Mouse (Mus musculus) CD4-positive helper T cell, adult 2 months (primary cell): ENCODE data around the gene Iqcf5.
A peak's percentile ranks its signal among the peaks of the same experiment; 100 is the strongest.

Experiments used
- DNase-seq: peaks from one replicate; pipeline ENCODE4 v3.0.0-alpha.2; 2012; ENCODE audit warnings: low read depth, missing footprints, low spot score

Iqcf5 gene

DNA sequence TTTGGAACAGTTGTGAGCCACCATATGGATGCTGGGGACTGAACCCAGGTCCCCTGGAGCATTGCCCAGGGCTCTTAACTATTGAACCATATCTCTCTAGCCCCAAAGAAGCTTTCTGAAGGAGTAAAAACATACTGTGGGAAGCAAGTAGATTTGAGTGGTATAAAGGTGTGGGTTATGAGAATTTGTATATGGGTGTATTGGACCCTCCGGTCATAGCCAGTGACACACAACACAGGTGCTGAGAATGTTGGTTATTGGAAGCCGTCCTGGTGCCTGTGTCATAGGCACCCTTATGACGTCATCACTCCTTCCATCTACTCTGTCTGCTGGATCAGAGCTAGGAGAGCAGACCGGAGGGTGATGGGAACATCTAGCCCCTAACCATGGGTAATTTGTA, at the start of gene Iqcf5:
Gene Iqcf5 (plus strand): TSS at position 301 of the 400 bp plus-strand sequence.
- DNase-seq: no peak

DNA sequence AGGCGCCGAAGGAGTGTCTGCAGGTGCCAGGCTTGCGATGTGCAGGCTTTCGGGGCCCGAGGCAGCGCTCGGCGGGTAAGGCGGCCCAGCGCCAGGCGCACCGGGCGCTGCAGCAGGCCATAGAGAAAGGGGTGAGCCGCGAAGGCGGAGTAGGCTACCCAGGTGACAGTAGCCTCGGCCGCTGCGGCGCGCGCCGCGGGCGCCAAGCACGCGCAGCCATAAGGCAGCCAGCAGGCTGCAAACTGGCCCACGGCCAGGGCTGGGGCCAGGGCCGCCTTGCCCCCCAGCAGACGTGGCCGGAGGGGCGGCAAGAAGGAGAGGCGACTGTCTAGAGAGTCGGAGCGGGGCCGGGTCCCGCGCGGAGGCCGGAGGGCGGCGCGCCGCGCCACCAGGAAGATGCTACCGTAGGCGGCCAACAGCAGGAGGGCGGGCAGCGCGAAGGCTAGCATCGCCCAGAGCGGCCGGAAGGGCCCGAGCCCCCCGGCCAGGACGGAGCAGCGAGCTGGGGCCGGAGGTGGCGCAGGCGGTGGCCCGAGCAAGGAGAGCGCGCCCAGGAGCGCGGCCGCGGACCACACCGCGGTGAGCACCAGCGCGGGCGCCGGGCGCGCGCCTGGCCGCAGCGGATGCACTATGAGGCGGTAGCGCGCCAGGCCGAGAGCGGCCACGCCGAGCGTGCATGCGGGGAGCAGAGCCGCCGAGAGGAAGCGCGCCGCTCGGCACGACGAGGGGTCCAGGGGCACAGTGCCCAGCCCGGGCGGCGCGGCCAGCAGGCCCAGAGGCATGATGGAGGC, 49.4 kb upstream of the Iqcf5 start:
- DNase-seq: peak; percentile 57

DNA sequence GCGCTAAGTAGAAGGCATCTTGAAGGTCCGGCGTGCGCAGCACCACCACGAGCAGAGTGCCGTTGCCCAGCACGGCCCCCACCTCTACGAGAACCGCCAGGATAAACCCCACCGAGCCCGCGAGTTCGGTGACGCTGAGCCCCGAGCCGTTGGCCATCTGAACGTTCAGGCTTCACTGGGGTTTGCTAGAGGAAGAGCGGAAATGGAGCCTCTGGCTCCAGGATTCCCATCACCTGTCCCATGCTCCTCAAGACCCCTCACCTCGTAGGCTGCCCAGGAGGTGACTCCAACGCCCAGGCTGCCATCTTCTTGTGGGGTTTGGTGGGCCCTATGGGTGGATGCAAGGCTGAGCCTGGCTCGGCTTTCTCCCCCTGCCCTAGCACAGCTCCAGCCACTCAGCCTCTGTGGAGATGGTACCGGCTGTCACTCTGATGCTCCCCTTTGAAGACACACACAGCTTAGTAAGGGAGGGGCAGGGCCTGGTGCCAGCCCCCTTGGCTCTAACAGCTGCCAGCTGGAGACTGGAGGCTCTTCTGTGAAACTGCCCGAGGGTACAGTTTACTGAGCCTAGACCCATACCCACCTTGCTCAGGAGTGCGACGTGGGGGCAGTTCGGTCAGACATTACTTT, 48.7 kb upstream of the Iqcf5 start, which contains the start of gene Gpr62:
Gene Gpr62 (minus strand): TSS at position 368 of the 630 bp plus-strand sequence.
- DNase-seq: no peak

DNA sequence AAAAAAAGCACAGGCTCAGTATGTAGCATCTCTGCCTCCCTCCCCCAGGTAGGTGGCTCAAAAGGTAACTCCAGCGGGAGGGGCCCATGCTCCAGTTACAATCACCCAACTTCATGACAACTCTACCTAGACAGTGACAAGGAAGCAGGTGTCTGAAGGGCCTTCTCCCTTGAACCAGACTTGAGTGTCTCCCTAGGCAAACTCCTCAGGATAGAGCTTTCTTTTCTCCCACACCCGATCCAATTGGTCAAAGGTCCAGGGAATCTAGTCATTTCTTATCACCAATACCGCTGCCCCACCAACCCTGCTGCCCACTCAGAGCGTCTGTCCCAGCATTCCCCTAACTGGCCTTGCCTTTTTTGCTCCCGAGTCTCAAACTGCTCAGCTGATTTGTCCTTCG, 47.7 kb upstream of the Iqcf5 start:
- DNase-seq: no peak

DNA sequence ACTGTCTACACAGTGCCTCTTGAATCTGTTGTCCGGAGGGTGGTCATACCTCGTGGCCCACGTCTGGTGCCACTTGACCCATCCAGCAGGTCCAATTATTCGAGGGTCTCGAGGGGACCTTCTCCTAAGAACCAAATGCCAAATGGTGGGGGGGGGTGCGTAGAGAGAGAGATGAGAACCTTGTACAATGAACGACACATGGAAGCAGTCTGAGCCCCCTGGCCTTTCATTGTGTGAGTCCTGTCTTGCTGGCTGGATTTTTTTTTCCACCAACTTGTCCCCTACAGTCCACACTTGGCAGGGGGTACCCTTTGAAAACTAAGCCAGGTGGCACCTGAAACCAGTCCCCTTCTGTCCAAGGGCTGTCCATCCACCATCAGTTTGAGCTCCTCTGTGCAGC, 46.6 kb upstream of the Iqcf5 start:
- DNase-seq: no peak

DNA sequence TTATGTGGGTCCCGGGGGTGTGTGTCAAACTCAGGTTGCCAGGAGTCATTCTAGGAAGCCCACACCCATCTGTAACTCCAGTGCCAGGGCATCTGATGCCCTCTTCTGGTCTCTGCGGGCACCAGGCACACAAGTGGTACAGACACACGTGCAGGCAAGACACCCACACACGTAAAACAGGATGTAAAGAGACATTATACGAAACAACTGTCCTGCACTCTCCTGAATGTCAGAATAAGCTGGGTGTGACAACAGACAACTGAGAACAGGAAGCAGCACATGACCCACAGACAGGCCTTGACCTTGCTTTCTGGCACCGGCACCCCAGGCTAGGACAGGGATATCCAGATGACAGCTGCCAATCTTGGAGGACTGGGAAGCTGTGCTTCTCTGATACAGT, 45.1 kb upstream of the Iqcf5 start:
- peak; percentile 51 for DNase-seq

DNA sequence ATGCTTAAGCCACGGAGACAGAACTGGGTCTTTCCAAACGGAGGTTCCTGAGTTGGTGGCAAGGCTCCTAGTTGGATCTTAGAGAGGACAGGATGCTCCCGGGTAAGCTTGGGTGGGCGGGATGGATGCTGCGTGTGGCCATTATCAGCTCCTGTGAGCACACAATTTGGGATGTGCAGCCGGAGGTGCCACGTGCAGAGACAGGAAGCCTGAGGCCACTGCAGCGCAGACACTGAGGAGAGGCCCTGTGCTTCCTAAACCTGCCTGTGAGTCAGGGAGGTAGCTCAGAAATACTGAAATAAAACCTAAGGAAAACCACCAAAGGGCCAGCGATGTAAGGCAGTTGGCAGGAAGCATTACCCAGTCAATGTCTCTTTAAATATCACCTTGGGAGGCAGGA, 44.6 kb upstream of the Iqcf5 start:
- DNase-seq: no peak

DNA sequence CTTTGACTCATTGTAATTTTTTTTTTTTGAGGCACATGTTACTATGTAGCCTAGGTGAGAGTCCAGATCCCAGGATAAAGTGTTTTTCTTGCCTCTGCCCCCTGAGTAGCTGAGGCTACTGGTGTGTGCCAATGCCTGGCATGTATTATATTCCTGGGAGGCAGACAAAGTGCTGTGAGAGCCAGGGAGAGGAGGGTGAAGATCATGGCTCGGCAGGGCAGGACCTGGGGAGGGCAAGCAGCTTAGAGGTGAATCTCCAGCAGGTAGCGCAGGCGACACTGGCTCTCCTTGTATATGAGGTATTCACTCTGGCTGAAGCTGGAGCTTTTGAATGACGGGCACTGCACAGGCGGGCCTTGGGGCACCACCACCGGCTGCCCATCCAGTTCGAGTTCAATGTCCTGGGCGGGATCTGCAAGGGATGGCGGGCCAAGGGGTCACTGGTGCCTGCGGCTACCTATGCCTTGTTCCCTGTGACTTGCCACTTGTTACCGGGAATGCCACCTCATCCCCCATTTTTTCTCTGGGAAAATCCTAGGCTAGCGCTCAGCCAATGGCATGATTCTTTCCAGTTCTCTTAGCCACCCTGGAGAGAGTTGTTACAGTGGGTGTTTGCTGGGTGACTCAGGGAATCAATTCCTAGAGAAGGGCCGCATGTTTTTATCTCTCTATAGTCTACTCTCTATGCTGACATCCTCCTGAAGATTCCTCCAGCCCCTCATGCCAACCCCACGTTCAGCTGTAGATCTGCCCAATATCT, 43.2 kb upstream of the Iqcf5 start:
- no peak for DNase-seq

DNA sequence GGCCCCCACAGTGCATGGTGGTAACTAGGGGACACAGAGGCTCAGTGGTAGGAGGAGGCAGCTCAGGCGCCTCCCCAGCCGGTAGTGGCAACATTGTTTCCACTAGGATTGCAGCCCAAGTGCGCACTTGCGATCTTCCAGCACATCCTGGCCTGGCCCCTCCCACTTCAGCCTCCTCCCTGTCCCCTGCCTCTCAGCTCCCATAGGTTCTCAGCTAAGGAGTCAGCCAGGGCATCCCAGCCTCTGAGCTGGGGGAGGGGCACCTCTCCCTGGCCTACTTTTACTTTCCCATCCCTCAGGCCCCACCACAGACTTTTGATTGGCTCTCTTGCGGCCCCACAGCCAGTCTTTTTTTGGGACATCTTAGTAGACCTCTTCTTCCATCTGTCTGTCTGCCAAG, 42.5 kb upstream of the Iqcf5 start:
- DNase-seq: no peak

DNA sequence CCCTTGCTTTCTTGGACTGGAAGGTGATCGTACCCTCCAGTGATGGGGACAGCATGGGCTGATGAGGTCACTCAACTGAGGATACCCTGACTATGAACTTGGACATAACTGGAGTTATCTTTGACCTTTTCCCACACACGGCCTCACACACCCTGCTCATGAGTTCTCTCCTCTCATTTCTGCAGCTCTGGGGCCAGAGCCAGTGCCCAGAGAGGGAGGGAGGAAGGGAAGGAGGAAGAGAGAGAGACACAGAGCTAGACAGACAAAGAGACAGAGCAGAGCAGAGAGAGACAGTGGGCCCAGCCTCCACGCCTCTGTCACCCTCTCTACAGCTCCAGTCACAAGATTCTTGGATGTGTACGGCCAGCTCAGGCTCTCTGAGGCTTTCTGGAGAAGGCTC, 42.1 kb upstream of the Iqcf5 start:
- DNase-seq: no peak

DNA sequence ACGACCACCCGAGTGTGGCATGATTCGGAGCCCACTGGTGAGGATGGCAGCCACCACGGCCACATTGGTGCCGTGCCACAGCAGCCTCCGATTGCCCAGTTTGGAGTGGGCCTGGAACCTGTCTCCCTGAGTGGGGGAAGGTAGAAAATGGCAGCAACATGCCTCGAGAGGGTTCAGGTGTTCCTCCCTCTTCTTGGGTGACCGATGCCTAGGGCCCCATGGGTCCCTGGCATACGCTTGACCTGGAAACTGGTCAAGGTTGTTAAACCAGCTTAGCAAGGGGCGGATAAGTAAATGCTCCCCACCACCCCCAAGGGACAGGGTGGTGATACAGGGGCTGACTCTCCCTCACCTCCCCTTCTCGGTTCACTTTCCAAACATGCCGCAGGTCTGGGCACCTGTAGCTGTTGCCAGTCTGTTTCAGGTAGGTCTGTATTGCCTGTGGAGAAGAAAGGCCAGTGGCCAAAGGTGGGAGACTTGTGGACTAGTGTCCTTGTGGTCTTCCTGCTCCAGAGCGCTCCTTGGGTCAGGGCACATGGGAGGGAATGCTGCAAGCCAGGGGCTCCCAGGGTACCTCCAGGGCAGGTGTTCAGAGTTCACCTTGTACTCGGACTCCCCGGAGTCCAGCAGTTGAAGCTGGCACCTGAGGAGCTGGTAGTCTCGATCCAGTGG, 41.2 kb upstream of the Iqcf5 start:
- no peak for DNase-seq

DNA sequence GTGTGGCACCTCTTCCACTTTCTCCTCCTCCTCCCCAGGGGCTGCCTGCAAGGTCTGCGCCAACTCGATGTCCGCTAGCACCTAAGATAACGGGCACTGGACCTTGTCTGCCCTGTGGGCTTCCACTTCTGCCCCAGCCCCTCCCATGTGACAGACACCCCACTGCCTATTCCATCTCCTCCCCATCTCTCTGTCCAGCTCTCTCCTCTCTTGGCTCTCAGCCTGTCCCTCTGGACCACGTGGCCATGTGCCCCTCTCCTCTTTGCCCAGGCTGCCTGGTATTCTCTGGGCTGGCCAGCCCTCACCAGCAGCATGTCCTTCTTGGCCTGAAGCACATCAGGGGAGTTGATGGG, 40.6 kb upstream of the Iqcf5 start:
- DNase-seq: no peak

DNA sequence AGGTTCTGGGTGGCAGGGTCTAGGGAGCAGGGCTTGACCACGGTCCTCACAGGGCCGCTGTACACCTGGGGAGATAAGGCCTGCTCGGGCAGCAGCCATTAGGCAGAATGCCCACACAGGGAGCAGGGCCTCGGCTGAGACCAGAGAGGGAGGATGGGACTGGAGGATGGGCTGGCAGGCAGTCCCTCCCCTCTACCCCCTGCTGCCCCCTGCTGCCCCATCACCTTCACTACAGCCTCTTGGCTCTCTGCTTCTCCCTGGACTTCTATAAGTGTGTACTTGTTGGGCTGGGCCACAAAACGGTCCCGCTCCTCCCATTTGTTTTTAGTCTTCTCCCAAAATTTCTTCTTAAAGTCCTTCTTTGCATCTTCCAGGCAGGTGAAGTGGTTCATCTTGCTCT, 39.9 kb upstream of the Iqcf5 start:
- peak; percentile 71 for DNase-seq

DNA sequence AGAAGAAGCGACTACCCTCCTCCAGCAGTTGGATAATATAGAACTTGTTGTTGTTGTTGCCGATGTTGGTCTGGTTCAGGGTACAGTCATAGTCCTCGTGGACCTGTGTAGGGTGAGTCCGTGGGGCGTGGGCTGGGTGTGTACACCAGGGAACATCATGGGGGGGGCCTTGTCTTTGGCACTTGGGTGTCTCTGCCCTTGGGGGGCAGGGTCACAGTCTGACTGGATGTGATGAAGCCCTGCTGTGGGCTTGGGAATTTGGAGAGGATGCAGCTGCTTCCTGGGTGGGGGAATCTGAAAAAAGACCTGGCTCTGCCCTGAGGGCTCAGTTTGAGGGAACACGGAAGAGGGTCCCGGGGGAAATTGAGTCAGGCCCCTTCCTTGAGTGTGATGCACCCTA, 39.3 kb upstream of the Iqcf5 start:
- DNase-seq: peak; percentile 15

DNA sequence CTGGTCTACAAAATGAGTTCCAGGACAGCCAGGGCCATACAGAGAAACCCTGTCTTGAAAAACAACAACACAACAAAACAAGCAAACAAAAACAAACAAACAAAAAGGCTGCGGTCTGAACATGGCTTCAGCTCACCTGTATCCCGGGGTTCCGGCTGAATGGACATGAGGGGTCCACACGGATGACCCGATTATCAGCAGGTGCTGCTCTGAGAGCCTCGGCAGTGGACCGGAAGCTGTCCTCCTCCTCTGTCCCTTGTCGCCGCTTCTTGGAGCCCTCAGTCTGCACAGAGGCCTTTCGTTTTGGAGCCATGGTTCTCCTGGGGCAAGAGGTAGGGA, 38.7 kb upstream of the Iqcf5 start, which contains the start of gene Rrp9:
Gene Rrp9 (plus strand): TSS at position 301 of the 339 bp plus-strand sequence.
- DNase-seq: no peak

DNA sequence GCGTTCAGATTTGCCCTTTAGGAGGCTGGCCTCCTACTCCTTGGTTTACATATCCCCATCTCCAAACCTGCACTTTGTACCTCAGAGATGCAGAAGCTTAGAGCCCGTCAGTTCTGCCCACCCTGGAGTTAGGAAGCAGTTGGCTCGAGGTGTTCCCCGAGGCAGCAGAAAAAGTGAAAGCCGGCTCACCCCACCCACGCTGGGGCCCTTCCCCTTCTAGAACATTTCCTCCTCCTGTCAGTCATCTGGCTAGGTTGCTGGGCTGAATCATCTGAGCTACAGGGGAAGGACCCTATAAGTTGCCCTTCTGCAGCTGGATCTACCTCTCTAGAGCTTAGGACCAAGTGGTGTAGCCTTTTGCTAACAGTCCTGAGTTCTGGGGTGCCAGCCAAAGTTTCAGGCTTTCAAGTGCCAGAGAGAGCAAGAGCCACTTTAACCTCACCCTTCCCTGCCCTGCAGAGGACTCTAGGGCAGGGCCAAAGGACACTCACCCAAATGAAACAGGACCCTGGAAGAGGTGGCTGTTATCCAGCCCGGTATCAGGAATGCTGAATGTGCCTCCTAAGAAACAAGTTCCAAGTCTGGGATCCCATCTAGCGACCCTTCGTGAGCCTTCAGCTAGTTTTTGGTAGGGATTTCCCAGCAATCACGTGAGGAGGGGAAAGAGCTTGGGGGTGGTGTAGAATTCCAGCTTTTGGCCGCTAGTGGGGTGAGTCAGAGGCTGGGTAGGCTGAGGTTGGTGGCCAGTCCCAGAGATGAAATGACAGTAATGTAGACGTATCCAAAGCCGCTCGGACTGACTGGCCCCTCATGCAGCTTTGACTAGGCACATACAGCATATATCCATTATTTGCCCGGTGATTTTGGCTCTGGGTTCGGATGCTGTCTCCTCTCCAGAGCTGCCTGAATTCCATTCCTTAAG, 38.1 kb upstream of the Iqcf5 start:
- DNase-seq: peak; percentile 78

DNA sequence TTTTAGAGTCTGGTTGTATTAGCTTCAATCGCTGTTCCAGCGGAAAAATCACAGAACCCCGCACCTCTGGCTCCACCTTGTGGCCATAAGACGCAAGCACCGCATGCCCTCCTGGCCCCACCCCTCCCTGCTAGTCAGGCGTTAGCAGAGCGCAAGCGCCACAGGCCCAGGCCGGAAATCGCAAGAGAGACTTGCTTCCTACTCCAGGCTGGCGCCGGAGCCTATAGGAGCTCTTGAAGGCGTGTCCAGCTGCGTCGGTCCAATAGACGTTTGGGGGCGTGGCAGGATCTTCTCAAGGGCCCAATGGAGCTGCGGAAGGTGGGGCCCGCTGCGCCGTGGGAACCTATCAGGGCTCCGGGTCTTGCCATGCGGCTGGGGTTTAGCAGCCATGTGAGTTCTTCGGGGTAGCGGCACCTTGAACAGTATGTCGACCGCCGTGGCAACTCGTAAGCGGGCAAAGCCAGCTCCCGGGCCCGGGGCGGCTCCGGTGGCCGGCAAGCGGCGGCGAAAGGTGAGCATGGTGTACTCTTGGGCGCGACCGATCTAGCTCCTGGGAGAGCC, 37.4 kb upstream of the Iqcf5 start, which contains the start of gene Parp3:
Gene Parp3 (minus strand): TSS at position 26 of the 561 bp plus-strand sequence.
- DNase-seq: peak; percentile 100

DNA sequence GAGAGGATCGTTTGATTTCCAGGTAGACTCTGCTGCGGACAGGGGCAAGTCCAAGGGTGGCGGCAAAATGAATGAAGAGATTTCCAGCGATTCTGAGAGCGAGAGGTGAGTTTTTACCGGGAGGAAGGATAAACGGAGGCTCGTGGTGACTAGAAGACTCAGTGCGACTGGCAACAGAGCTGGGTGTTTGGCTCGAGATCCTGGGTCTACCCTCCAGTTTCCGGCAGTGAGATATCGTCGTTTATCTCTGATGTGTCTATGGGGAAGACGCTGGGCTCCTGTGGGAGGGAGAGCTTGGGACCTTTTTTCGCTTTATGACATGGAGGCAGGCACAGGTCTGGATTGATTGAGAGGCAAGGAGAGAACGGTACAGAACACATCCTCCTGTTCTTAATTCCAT, 36.7 kb upstream of the Iqcf5 start:
- DNase-seq: peak; percentile 31

DNA sequence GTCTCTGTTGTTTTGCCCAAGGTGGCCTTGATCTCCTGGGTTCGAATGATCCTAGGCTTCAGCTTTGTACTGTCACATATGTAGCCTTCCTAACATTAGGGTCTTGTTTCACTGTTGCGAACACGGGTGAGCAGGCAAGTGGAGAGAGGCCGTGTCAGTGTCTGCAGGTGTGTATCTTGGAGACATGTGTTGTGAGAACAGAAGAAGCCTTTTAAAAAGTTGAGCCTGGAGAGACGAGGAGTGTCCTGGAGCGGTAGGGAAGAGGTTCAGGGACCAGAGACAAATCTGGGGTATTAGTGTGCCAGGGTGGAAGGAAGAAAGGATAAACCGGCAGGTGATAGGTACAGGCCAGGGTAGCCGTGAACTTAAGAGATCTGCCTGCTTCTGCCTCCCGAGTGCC, 36.3 kb upstream of the Iqcf5 start:
- DNase-seq: no peak

DNA sequence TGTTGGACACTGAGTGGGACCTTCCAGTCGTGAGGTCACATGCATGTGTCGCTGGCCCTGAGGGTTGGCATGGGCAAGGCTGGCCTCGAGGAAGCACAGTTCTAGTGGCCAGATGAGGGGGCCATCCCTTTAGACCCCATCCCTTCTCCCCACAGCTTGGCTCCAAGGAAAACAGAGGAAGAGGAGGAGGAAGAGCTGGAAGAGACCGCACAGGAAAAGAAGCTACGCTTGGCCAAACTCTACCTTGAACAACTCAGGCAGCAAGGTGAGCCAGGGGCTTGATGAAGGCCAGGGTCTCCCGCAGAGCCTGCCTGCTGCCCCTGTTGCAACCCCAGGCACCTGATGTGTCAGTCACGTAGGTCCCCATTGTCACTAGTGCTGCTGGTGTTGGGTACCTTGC, 33.8 kb upstream of the Iqcf5 start:
- no peak for DNase-seq

DNA sequence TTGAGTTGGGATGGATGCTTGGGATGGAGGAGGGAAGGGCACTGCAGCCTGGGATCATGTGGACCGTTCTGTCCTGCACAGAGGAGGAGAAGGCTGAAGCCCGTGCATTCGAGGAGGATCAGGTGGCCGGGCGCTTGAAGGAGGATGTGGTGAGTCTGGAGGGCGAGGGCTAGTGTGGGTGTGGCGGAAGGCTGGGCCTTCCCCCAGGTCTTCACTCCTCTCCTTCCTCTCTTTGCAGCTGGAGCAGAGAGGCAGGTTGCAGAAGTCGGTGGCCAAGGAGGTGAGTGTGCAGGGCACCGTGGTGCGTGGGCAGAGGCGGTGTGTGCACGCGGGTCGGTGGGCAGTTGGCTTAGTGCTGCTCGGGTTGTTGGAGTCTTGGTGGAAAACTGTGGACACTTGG, 33.3 kb upstream of the Iqcf5 start:
- DNase-seq: peak; percentile 30
